Mouse (Mus musculus): ENCODE results near the gene Lgr5. TPM values are rescaled to one million over a fixed set of nuclear protein-coding genes. Genes with fewer than 3 reads are reported as not detected.

Gene Lgr5
- polyA plus RNA-seq, 1 experiment from 2014 or later, result 4.8 TPM

DNA sequence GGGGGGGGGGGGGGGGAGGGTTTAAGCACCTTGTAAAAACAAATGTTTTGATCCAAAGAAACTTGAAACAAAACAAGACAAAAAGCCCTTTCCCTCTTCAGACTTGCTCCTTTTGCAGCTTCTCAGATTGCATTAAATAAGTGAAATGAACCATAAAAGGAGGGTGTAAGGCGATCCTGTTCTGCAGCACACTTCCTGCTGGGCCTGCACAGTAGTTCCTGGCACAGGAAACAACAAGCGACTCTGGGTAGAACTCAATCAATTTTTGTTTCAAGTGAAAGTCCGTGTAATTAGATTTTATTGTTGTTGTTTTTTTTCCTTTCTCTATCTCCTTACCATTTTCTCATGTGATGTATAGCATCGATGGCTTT, 66.5 kb downstream of the Lgr5 start:
- Histone ChIP-seq H3K4me3 (no peak overlapping the region), H3K27me3 (replicated peaks) (no peaks in the 10 kb centered on the region), H3K36me3 (no peaks in the 10 kb centered on the region), H3K9ac (no peak overlapping the region), H3K9me3 (no peaks in the 10 kb centered on the region), H3K4me1 (peaks cover 6% of the 10 kb centered on the region; the same call in 1 of the 2 replicates), H3K4me2 (replicated peaks) (peak overlapping the region; percentile 42), H3K27ac (no peak overlapping the region)
- 7% methylated on average over 4 of the region's 4 CpGs for WGBS
- peak; percentile 78; the same call in 1 of the 2 replicates for ATAC-seq (ENCODE audit: low FRiP score, low read depth)

DNA sequence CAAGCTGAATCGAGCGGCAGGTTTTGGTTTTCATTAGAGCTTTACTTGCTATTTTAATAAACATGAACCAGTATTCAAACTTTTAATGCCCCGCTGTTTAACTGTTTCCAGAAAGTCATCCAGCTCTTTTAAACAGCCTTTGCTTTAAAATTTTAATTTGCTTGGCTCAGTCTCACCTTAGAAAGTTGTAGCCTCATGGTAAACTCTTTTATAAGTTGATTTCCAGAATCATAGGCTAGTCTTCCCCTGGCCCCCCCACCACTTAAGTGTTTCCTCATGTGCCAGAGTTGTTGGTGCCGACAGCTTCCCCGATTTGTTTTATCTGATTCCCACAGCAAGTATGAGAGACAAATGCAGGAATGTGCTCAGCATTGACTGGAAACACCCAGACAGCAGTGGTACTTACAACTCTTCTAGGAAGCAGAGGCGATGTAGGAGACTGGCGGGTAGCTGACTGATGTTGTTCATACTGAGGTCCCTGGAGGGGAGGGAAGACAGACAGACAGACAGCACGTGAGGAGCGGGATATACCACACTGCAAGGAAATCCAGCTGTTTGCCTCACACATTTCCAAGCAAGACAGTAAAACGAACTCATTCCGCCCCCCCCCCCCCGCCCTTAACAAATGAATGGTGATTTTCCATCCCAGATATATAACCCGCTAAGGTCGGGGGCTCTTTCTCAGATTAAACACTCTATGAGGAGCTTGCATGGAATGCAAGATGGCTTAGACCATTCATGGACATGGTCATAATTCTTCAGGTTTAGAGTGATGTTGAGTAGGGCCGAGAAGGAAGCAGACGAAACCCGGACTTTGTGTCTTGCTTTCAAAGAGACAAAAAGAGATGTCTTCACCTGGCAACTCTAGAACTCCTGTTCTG, 67.1 kb downstream of the Lgr5 start:
- Histone ChIP-seq H3K4me2 (replicated peaks) (peak overlapping the region; percentile 42), H3K4me1 (peaks cover 6% of the 10 kb centered on the region; the same call in 1 of the 2 replicates), H3K9me3 (no peaks in the 10 kb centered on the region), H3K36me3 (no peaks in the 10 kb centered on the region), H3K27me3 (replicated peaks) (no peaks in the 10 kb centered on the region), H3K9ac (no peak overlapping the region), H3K27ac (no peak overlapping the region), H3K4me3 (no peak overlapping the region)
- ATAC-seq (ENCODE audit: low FRiP score, low read depth), result peak; percentile 68
- WGBS, result 36% methylated on average over 17 of the region's 17 CpGs

DNA sequence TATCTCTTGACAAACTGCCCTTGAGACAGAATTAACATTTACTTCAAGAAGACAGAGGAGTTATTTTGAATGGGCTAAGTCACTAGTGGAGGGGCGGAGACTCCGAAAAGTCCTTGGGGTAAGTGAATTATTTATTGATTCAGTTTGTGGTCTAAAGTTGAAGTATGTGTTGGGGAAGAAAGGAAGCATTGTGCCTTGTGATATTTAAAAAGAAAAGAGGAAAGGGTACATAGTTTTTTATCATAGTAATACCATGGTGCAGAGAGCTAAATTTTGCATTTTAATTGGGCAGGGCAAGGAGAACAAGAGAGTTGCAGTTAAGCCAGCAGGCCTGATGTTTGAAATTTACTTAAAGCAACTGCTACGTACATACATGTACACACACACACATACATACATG, 68.7 kb downstream of the Lgr5 start:
- Histone ChIP-seq H3K4me1 (peaks cover 6% of the 10 kb centered on the region; the same call in 1 of the 2 replicates), H3K27ac (no peak overlapping the region), H3K9me3 (no peaks in the 10 kb centered on the region), H3K9ac (no peak overlapping the region), H3K4me2 (replicated peaks) (no peak overlapping the region), H3K36me3 (no peaks in the 10 kb centered on the region), H3K4me3 (no peak overlapping the region), H3K27me3 (replicated peaks) (no peaks in the 10 kb centered on the region)
- WGBS, result 72% methylated on average over 3 of the region's 3 CpGs
- no peak for ATAC-seq (ENCODE audit: low FRiP score, low read depth)

DNA sequence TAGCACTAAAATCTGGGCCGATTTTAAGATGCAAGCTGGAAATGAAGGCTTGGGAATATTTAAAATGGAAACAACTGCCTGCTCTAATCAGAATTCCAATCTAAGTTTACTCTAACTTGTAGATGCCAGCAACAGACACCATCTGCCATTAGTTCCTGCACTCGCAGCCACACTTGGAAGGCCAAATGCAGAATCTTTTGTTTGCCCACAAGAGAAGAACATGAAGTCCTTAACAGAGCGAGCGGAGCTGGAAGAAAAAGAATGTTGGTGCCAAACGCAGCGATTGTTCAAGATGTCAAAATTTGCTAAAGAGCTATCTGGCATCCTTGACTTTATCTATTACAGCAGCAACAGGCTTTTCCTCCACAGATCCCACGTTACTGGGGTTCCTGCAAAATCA, 72.1 kb downstream of the Lgr5 start:
- no peak overlapping the region for H3K9ac ChIP-seq
- no peaks in the 10 kb centered on the region for H3K9me3 ChIP-seq
- H3K36me3 ChIP-seq, result no peaks in the 10 kb centered on the region
- no peak overlapping the region for H3K4me3 ChIP-seq
- 90% methylated on average over 7 of the region's 7 CpGs for WGBS
- peaks cover 3% of the 10 kb centered on the region; the same call in 1 of the 2 replicates for H3K4me1 ChIP-seq
- H3K4me2 ChIP-seq (replicated peaks), result no peak overlapping the region
- no peaks in the 10 kb centered on the region for H3K27me3 ChIP-seq (replicated peaks)
- no peak overlapping the region for H3K27ac ChIP-seq
- ATAC-seq (ENCODE audit: low FRiP score, low read depth), result no peak

DNA sequence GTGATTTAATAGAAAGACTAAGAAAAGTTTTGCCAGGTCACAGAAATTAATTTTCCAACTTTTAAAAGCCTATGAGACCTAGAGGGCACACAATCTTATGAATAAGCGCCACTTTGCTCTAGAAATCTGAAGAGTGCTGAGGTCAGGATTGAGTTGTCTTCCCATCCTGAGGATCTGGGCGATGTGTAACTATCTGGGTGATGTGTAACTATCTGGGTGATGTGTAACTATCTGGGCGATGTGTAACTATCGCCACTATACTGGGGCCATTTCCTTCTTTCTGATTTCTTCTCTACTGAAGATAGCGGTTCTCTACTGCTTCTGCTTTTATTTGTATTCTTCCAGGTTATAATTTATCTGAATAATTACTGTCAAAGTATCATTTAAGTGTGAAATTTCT, 76.6 kb downstream of the Lgr5 start:
- no peak overlapping the region for H3K4me3 ChIP-seq
- no peak for ATAC-seq (ENCODE audit: low FRiP score, low read depth)
- WGBS, result 92% methylated on average over 5 of the region's 5 CpGs
- H3K9me3 ChIP-seq, result no peaks in the 10 kb centered on the region
- no peaks in the 10 kb centered on the region for H3K4me1 ChIP-seq
- no peak overlapping the region for H3K9ac ChIP-seq
- H3K36me3 ChIP-seq, result no peaks in the 10 kb centered on the region
- no peak overlapping the region for H3K4me2 ChIP-seq (replicated peaks)
- no peaks in the 10 kb centered on the region for H3K27me3 ChIP-seq (replicated peaks)
- no peak overlapping the region for H3K27ac ChIP-seq

DNA sequence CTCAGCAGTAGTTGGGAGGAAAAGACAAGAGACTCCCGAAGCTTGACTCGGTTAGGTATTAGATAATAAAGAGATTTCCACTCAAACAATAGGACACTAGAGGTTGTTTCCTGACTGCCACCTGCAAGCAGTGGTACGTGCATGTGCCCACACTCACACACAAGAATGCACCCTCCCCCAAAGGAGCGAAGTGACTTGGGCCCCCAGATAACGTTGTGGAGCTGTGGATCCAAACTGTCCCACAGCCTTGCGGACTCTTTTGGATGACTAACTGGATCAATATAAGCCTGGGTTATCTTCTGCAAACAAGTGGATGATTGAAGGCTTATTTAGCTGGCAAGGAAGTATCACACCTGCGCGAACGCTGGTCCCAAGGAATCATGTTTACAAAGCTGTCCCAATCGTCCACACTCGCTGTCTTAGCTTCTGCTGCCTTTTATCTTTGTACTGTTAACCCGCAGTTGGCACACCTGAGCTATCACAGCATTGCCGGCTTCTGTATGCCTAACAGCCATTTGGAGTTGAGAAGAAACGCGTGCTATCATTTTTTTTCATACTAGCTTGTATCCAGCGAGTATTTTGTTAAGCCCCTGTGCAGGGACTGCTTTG, 81.8 kb downstream of the Lgr5 start:
- no peak for ATAC-seq (ENCODE audit: low FRiP score, low read depth)
- Histone ChIP-seq H3K27me3 (replicated peaks) (no peaks in the 10 kb centered on the region), H3K36me3 (no peaks in the 10 kb centered on the region), H3K4me3 (no peak overlapping the region), H3K27ac (no peak overlapping the region), H3K9ac (no peak overlapping the region), H3K9me3 (no peaks in the 10 kb centered on the region), H3K4me2 (replicated peaks) (no peak overlapping the region), H3K4me1 (no peaks in the 10 kb centered on the region)
- WGBS, result 92% methylated on average over 16 of the region's 16 CpGs

DNA sequence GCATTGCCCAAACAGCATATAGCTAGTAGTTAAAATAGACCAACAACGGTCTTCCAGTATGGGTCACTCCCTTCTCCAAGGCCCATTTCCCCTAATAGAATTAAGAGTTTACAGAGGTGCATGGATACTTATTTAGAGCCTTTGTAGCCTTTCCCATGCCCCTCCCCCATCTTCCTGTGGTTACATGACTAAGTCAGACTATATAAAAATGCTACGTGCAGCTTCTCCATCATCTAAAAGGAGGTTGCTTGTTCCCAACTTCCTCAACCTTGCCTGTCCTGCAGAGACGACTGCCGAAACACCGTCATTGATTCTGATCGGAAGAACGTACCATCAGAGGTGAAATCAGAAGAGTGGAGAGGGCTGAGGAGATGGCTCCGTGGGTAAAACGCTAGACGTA, 82.4 kb downstream of the Lgr5 start:
- Histone ChIP-seq H3K4me1 (no peaks in the 10 kb centered on the region), H3K36me3 (no peaks in the 10 kb centered on the region), H3K9ac (no peak overlapping the region), H3K9me3 (no peaks in the 10 kb centered on the region), H3K4me3 (no peak overlapping the region), H3K4me2 (replicated peaks) (no peak overlapping the region), H3K27me3 (replicated peaks) (no peaks in the 10 kb centered on the region), H3K27ac (no peak overlapping the region)
- ATAC-seq (ENCODE audit: low FRiP score, low read depth), result no peak
- WGBS, result 94% methylated on average over 10 of the region's 10 CpGs

DNA sequence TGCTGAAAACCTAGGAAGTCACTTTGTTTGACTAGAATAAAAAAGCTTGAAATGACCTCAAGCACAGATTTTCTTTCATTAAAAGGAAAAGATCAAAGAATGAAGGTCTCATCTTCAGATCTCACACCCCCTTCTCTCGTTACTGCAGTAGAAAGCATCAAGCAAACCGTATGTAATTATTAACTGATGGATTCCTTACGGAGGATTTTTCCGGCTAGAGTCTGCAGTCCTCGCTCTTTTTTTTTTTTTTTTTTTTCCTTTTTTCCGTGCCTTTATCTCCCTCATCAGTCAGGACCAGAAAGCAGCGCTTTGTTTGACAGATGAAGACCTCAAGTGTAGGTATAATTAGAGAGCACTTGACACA, 93.8 kb downstream of the Lgr5 start:
- Histone ChIP-seq H3K4me1 (peaks cover 5% of the 10 kb centered on the region; the same call in 1 of the 2 replicates), H3K9ac (no peak overlapping the region), H3K9me3 (peaks cover 6% of the 10 kb centered on the region; the same call in 1 of the 2 replicates), H3K27me3 (replicated peaks) (no peaks in the 10 kb centered on the region), H3K4me3 (no peak overlapping the region), H3K36me3 (no peaks in the 10 kb centered on the region), H3K4me2 (replicated peaks) (peak overlapping the region; percentile 27), H3K27ac (no peak overlapping the region)
- no peak for ATAC-seq (ENCODE audit: low FRiP score, low read depth)
- 12% methylated on average over 7 of the region's 7 CpGs for WGBS

DNA sequence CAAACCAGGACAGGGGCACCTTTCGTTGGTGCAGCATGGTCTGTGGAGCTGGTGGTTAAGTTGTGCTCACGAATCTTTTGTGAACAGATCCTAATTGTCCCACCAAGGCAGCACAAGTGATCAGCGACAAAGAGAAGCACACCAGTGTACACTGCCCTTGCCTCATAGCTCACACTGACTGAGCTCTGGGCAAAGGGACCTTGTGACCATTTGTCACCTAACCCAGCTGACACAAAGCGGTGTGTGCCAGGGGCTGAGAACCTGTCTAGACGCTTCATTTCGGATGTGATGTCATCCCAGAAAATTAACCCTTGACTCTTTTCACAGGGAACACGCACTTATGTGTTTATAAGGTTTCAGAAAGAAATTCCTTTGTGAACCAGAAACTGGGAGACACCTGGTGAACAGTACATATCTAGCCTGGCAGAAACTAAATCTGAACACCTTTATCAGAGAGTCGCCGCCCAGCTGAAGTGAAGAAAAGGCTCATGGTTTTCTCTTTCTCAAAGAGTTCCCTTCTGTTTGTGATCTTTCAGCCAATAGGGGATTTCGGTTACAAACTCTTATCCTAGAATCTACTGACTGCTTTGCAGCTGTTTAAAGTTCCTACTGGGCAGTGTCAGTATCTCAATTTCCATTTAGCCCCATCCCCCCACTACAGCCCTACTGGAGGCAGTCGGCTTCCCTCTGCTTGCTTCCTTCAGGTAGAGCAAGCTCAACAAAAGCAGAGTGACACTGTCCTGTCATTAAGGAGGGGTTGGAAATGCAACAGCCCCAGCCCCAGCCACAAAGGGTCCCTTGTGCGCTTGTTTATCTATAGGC, 94.4 kb downstream of the Lgr5 start:
- Histone ChIP-seq H3K9me3 (peaks cover 6% of the 10 kb centered on the region; the same call in 1 of the 2 replicates), H3K27me3 (replicated peaks) (no peaks in the 10 kb centered on the region), H3K27ac (no peak overlapping the region), H3K4me3 (no peak overlapping the region), H3K36me3 (no peaks in the 10 kb centered on the region), H3K4me1 (peaks cover 5% of the 10 kb centered on the region; the same call in 1 of the 2 replicates), H3K9ac (no peak overlapping the region), H3K4me2 (replicated peaks) (peak overlapping the region; percentile 27)
- 0 out of 2 replicates have a peak, but pooled peaks have one; percentile 45 for ATAC-seq (ENCODE audit: low FRiP score, low read depth)
- 47% methylated on average over 12 of the region's 12 CpGs for WGBS

DNA sequence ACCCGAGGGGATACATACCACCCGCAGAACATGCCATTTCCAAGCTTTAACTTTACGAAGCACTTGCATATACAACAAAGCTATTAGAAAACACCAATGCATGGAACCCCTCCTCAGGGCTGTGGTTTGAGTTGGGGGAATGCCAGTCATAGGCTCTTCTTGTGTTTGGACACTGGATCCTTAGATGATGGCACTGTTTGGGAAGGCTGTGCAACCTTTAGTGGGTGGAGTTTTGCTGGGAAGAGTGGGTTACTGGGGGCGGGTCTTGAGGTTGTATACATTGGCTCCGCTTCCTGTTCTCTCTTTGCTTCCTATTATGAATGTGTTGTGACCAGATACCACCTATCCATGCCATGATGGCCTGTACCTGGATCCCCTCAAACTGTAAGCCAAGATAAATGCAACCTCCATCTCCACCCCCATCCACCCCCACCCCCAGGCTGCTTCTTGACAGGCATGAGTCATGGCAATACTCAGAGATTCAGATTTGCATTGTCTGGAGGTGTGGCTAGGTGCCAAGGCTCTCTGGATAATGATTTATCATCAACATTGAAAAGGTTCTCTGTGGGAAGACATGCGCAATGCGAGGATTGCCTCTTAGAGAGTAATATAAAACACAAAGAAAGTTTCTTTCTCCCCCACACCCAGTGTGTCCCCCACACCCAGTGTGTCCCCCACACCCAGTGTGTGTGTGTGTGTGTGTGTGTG, 95.6 kb downstream of the Lgr5 start:
- ATAC-seq (ENCODE audit: low FRiP score, low read depth), result no peak
- Histone ChIP-seq H3K9me3 (peaks cover 6% of the 10 kb centered on the region; the same call in 1 of the 2 replicates), H3K4me3 (no peak overlapping the region), H3K4me2 (replicated peaks) (no peak overlapping the region), H3K36me3 (no peaks in the 10 kb centered on the region), H3K27me3 (replicated peaks) (no peaks in the 10 kb centered on the region), H3K4me1 (peaks cover 5% of the 10 kb centered on the region; the same call in 1 of the 2 replicates), H3K27ac (no peak overlapping the region), H3K9ac (no peak overlapping the region)
- WGBS, result 93% methylated on average over 7 of the region's 7 CpGs

DNA sequence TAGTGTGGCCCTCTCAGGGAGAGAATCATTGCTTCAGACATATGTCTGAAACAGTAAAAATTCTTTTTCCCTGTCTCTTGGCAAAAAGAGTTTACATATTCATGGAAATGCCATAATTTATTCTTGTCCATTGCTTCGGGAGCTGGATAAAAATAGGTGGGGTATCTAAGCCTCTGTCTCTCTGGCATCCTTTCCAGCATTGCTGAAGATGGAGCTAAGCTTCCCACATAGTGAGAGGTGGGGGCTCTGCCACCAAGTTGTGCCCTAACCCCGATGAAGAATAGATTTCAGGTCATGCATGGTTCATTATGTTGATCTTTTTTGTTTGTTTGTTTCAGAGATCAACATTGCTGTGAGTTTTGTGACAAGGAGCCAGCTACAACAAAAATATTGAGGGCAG, 102.0 kb downstream of the Lgr5 start:
- H3K4me2 ChIP-seq (replicated peaks), result no peak overlapping the region
- no peak overlapping the region for H3K27ac ChIP-seq
- 83% methylated on average over 2 of the region's 2 CpGs for WGBS
- H3K9ac ChIP-seq, result no peak overlapping the region
- no peak overlapping the region for H3K4me3 ChIP-seq
- no peaks in the 10 kb centered on the region for H3K9me3 ChIP-seq
- H3K36me3 ChIP-seq, result no peaks in the 10 kb centered on the region
- no peak for ATAC-seq (ENCODE audit: low FRiP score, low read depth)
- no peaks in the 10 kb centered on the region for H3K4me1 ChIP-seq
- H3K27me3 ChIP-seq (replicated peaks), result no peaks in the 10 kb centered on the region

All from neural tube, embryonic 12.5 days (tissue).